Mouse (Mus musculus) ovary, postnatal 14 days (tissue): ENCODE results near the gene Gm11077.

Experiments
- DNase-seq: peaks from one replicate; pipeline ENCODE4 v3.0.0; 2022; ENCODE audit warnings: low spot score

Gene Gm11077

GRCm38 (mm10) chr6:140729272-140729671, at the start of gene Gm11077:
TSS of gene Gm11077 (plus strand) at chr6:140729284.
- no peak for DNase-seq

- no peak for DNase-seq
These were observed 48.4 kb upstream of the Gm11077 start for GRCm38 (mm10) chr6:140680713-140681112.

GRCm38 (mm10) chr6:140682829-140683228, 46.3 kb upstream of the Gm11077 start:
- DNase-seq, result no peak

- DNase-seq, result no peak
These were observed 44.7 kb upstream of the Gm11077 start for GRCm38 (mm10) chr6:140684403-140684802.

GRCm38 (mm10) chr6:140689617-140690404, 39.3 kb upstream of the Gm11077 start:
- DNase-seq, result peak; percentile 27

GRCm38 (mm10) chr6:140692160-140692559, 36.9 kb upstream of the Gm11077 start:
- DNase-seq, result no peak

DNA sequence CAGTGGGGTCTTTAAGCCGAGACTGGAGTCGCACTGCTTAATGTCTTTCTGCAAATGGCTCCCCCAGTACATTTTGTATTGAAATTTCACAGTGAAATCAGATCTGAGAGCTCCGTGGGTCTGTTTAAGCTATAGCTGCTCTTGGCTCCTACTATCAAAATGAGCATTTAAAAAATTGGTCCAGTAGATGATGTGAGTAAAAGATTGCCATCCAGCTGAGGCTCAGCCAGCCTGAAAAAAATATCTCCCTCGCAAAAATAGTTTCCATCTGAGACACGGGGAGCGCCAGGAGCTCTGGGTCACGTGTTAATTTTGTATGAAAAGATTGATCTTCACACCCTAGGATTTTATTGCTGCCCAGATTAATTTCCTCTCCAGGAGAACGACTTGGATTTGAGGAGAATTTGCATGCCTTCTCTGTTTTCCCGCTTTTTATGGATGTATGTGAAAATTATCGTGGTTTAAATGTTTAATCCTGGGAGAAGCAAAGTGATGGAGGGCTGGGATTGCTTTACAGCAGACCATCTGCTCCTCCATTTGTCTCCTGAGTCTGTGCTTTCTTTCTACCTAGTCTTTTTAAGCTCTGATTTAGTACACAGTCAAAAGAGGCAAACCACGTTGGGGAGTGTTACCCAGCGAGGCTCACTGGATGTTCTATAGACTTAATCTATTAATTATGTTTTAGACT, 32.7 kb upstream of the Gm11077 start:
- DNase-seq, result no peak

DNA sequence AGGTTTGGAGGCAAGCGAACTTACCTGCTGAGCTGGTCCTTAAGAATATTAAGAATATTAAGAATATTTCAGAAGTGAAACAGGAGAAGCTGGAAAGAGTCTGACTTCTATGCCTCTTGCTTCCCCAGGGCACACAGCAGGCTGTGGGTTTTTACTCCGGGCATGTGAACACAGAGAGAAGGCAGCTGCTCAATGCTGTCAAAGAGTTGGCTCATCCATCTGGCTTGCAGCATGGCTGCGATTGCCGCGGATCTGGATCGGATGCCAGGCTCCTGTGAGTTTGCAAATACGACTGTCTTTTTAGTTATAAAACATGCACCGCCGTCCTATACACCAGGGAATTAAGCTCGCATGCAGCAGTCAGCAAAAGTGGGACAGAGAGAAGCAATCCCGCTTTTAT, 31.1 kb upstream of the Gm11077 start:
- no peak for DNase-seq

- DNase-seq, result no peak
These were observed 30.5 kb upstream of the Gm11077 start for GRCm38 (mm10) chr6:140698596-140698995.

- no peak for DNase-seq
These were observed 27.8 kb upstream of the Gm11077 start for GRCm38 (mm10) chr6:140701259-140701658.

DNA sequence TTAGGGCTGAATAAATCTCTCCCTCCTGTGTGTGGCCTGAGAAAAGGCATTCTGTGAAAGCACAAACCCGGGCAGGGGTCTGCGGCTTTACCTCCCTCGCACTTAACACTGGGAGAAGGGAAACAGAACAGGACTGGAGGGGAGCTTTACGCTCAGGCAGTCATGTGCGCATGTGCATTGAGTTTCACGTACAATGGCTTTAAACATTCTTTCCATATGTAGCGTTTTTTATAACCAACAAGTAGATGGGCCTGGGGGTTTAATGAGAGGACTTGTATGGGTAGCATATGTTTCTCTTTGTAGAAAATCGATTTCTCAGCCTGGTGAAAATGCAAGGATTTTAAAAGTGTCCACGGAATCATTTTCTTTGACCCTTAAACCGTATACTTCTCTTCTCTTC, 24.0 kb upstream of the Gm11077 start:
- DNase-seq, result no peak

GRCm38 (mm10) chr6:140706056-140706455, 23.0 kb upstream of the Gm11077 start:
- no peak for DNase-seq

DNA sequence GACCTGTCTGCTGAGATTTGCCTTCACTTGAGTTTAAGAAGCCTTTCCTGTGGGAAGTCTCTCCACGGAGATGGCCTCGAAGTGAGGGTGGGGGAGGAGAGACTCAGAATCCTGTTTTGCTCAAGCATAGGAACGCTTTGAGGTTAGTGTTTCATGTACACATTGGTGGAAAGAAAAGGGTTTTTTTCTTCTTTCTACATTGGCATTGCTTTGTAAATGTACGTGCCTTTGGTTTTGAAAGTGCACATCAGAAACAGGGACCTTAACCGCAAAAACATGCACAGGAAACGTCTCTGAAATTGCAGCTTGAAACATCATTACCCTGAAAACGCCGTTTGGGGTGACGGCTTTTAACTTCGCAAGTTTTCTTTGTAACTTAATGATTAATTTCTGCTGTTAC, 21.0 kb upstream of the Gm11077 start:
- no peak for DNase-seq

DNA sequence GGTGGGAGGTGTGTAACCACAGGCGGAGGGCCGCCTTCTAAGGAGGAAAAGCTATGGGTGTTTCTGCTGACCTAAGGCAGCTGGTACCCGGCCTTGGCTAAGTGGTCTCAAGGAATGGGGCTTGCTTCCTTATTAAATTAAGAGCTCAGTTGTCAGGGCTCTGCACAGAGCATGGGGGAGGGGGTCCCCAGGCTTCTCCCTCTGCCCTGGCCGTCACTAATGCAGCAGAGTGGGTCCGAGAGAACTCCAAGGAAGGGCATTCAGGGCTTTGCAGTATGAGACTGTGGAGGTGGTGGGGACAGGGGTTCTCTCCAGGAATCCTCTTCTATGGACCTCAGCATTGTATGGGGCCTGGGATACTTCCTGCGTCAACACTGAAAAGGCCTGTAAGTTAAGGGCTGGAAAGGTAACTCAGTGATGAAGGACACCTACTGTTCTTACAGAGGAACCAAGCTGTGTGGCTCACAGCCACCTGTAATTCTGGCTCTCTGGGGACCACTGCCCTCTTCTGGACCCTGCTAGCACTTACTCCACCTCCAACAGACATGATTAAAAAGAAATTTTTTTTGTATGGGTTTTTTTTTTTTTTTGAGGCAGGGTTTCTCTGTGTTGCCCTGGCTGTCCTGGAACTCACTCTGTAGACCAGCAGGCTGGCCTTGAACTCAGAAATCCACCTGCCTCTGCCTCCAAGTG, 19.5 kb upstream of the Gm11077 start:
- no peak for DNase-seq

DNA sequence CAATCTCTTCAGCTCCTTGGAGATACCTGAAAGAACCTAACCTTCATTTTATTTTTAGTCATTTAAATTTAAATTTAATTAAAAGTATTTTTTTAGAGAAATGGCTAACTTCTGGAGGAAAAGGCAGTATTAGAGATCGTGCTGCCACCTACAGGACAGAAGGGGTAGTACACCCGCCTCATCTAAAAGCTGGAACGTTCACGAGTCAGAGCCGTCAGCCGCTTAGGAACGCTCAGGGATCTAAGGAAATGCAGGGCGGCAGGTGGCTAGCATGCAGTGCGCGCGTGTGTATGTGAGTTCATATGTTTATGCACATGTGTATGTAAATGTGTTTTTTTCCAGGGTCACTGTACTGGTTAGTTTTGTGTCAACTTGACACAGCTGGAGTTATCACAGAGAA, 16.3 kb upstream of the Gm11077 start:
- peak; percentile 59 for DNase-seq

GRCm38 (mm10) chr6:140714905-140715365, 14.1 kb upstream of the Gm11077 start:
- peak; percentile 72 for DNase-seq

DNA sequence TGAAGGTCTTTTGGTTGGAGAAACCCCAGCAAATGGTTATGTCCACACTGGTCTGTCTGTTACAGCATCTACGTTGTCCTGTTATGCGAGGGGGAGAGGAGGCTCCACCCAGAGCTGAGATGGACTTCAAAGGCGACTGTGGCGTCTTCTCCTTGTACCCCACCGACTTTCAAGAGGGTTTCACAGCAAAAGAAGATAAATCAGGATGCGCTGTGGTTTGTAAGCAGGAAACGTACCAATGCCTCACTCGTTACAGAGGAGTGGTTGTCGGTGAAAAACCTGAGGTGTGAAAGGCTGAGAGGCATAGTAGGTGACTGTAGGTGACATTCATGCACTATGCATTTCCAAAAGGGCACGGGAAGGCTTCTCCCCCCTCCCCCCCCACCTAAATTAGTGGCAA, 7.0 kb upstream of the Gm11077 start:
- no peak for DNase-seq

- no peak for DNase-seq
These were observed 1.8 kb downstream of the Gm11077 start for GRCm38 (mm10) chr6:140730669-140731401.

- no peak for DNase-seq
These were observed 2.3 kb downstream of the Gm11077 start for GRCm38 (mm10) chr6:140731402-140731730.

DNA sequence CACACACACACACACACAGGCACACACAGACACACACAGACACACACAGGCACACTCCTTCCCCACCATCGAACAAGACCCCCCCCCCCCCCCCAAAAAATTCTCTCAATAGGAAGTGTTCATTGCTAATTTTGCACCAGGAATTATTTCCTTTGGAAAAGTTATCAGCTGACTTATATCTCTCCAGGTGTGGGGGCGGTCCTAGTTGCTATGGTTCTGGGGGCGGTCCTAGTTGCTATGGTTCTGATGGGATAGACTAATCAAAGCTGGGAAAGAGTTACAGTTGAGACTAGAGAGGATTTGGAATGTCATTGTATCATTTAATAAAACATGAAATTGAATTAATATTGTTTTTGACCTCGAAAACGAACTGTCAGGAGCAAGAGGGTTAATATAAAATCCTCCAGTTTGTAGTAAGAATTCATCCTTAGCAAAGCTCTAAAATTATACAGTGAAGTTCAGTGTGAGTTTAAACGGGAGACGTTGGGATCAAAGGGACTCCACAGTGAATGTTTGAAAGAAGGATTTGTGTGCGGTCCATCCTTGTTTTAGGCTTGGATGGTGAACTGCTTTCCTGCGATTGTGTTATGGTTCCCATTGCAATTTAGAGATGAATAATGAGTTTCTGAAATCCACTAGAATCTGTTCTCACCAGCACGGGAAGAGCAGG, 4.0 kb downstream of the Gm11077 start:
- no peak for DNase-seq

- DNase-seq, result no peak
These were observed 4.5 kb downstream of the Gm11077 start for GRCm38 (mm10) chr6:140733641-140733986.

DNA sequence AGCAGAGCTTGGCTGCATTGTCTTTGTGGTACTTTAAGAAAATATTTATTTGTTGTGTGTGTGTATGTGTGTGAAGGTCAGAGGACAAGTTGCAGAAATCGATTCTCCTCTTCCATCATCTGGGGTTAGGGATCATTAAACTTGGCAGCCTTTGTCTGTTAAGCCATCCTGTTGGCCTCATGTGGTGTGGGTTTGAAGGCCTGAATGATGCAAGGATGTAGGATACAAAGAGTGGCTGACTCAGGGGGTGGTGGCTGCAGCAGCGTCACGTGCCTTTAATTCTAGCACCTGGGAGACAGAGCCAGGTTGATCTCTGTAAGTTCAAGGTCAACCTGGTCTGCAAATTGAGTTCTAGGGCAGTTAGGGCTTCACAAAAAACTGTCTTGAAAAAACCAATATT, 16.5 kb downstream of the Gm11077 start:
- DNase-seq, result no peak
